Mouse (Mus musculus): ENCODE results near the gene Fcgrt. TPM values are rescaled to one million over a fixed set of nuclear protein-coding genes. Genes with fewer than 3 reads are reported as not detected.
A peak's percentile ranks its signal among the peaks of the same experiment; 100 is the strongest.
"Not testable (repeated sequence)": the region's sequence is repeated elsewhere in the genome, so short reads cannot be mapped to it uniquely, and the experiment has no call there.

Fcgrt gene
- polyA plus RNA-seq, 1 experiment from 2014 or later, result 38.0 TPM

GRCm38 (mm10) chr7:45123186-45123570 is 19.5 kb upstream of the Fcgrt start:
- Histone ChIP-seq H3K9me3 (no peaks in the 10 kb centered on the region), H3K27me3 (replicated peaks) (no peaks in the 10 kb centered on the region), H3K36me3 (peaks cover 81% of the 10 kb centered on the region), H3K4me3 (peak overlapping the region; percentile 85), H3K27ac (replicated peaks) (peak overlapping the region; percentile 94), H3K4me1 (peaks cover 58% of the 10 kb centered on the region), H3K9ac (peak overlapping the region; percentile 96), H3K4me2 (peak overlapping the region; percentile 76)
- ATAC-seq (ENCODE audit: extremely low read depth, insufficient number of reproducible peaks, low FRiP score, low TSS enrichment), result no peak
- WGBS, result 17% methylated on average over 12 of the region's 12 CpGs

DNA sequence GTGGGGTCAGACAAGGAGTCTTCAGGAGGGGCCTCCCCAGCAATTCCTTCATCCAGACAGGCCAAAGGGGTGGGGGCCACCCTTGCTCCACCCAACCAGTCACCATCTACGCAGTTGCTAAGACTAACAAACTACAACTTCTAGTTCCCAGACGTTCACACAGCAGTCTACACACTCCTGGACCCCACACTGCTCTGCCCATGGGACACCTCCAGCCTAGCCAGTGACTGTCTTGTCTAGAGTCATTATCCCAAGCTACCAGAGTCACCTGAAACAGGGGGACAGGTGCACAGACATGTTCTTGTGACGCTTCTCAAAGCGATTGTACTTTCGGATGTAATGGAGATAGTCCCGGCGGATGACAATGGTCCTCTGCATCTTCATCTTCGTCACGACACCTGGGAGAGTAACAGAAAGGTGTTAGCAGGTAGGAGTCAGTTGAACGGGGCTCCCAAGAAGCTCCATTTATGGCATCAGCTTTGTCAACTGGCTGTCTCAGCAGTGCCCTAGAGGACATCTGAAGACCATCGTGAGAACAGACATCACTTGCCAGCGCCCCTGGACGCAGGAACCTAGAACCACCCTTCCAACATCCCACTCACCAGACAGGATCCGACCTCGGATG is 19.0 kb upstream of the Fcgrt start:
- Histone ChIP-seq H3K9ac (peak overlapping the region; percentile 96), H3K4me2 (peak overlapping the region; percentile 76), H3K4me1 (peaks cover 63% of the 10 kb centered on the region), H3K36me3 (peaks cover 86% of the 10 kb centered on the region), H3K27me3 (replicated peaks) (no peaks in the 10 kb centered on the region), H3K27ac (replicated peaks) (0 out of 2 replicates have a peak overlapping the region, but pooled peaks have one; percentile 94), H3K4me3 (peak overlapping the region; percentile 85), H3K9me3 (no peaks in the 10 kb centered on the region)
- ATAC-seq (ENCODE audit: extremely low read depth, insufficient number of reproducible peaks, low FRiP score, low TSS enrichment), result no peak
- WGBS, result 78% methylated on average over 15 of the region's 15 CpGs

- peaks cover 80% of the 10 kb centered on the region for H3K36me3 ChIP-seq
- H3K4me1 ChIP-seq, result peaks cover 58% of the 10 kb centered on the region
- peak overlapping the region; percentile 53 for H3K9ac ChIP-seq
- no peaks in the 10 kb centered on the region for H3K9me3 ChIP-seq
- H3K4me3 ChIP-seq, result peak overlapping the region; percentile 5; the same call in 1 of the 2 replicates
- no peak for ATAC-seq (ENCODE audit: extremely low read depth, insufficient number of reproducible peaks, low FRiP score, low TSS enrichment)
- H3K4me2 ChIP-seq, result 0 out of 2 replicates have a peak overlapping the region, but pooled peaks have one; percentile 76
- H3K27ac ChIP-seq (replicated peaks), result peak overlapping the region; percentile 21
- H3K27me3 ChIP-seq (replicated peaks), result no peaks in the 10 kb centered on the region
Observed at GRCm38 (mm10) chr7:45121966-45122365, 18.3 kb upstream of the Fcgrt start.

DNA sequence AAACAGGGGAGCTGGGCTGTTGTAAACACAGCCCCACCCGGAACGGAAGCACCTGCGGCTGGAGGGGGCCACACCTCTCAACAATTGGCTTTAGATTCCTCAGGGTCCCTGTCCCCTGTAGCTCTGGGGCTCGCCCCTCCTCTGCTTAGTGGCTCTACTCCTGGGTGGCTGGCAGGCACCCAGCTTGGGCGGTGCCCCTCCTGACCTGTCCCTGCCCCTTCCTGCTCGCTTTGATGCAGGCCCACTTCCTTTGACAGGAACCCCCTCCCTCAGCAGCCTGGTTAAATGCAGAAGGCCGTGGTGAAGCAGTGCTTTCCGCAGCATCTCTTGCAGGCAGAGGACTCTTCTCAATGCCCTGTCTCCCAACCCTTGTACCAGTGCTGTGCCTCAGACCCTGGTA is 17.8 kb upstream of the Fcgrt start:
- no peaks in the 10 kb centered on the region for H3K27me3 ChIP-seq (replicated peaks)
- no peaks in the 10 kb centered on the region for H3K9me3 ChIP-seq
- 0 out of 2 replicates have a peak overlapping the region, but pooled peaks have one; percentile 76 for H3K4me2 ChIP-seq
- H3K27ac ChIP-seq (replicated peaks), result peak overlapping the region; percentile 21
- peak overlapping the region; percentile 53 for H3K9ac ChIP-seq
- peaks cover 74% of the 10 kb centered on the region for H3K36me3 ChIP-seq
- H3K4me3 ChIP-seq, result peak overlapping the region; percentile 5; the same call in 1 of the 2 replicates
- WGBS, result 52% methylated on average over 7 of the region's 8 CpGs
- ATAC-seq (ENCODE audit: extremely low read depth, insufficient number of reproducible peaks, low FRiP score, low TSS enrichment), result no peak
- H3K4me1 ChIP-seq, result peaks cover 53% of the 10 kb centered on the region

DNA sequence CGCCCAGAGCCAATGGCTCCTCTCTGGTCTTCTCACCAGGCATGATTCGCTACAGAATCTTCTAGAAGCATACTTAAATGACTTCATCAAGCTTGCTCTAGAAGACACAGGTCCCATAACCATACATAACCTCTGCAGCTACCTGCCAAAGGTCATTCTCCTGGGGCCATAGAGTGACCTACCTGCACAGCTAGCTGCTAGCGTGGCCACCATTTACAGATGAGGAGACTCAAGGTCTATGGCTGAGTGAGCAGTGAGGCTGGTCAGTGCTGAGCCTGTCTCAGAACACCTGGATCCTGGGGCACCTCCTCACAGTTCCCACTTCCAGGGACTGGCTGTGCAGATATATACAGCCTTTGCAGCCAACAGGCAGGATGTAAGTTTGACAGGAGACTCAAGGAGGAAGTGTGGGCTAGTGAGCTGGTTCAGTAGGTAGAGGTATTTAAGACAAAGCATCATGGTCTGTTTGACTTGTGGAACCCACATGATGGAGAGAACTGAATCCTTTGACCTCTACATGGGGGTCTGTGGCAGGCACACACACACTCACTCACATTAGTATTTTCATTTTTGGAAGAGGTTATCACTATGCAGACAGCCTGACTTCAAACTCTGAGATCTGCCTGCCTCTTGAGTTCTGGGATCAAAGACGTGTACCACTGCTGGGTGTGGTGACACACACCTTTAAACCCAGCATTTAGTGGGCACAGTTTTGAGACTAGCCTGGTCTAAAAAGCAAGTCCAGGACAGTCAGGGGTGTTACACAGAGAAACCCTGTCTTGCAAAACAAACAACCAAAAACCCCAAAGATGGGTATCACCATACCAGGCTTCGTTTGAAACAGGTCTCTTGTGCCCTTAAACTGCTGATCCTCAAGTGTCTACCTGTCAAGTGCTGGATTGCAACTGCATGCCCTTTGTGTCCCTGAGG is 16.4 kb upstream of the Fcgrt start:
- peaks cover 61% of the 10 kb centered on the region for H3K36me3 ChIP-seq
- no peak overlapping the region for H3K4me3 ChIP-seq
- peaks cover 47% of the 10 kb centered on the region for H3K4me1 ChIP-seq
- WGBS, result 73% methylated on average over 5 of the region's 5 CpGs
- no peaks in the 10 kb centered on the region for H3K9me3 ChIP-seq
- H3K4me2 ChIP-seq, result no peak overlapping the region
- no peak overlapping the region for H3K27ac ChIP-seq (replicated peaks)
- no peak for ATAC-seq (ENCODE audit: extremely low read depth, insufficient number of reproducible peaks, low FRiP score, low TSS enrichment)
- 0 out of 2 replicates have a peak overlapping the region, but pooled peaks have one; percentile 16 for H3K9ac ChIP-seq
- no peaks in the 10 kb centered on the region for H3K27me3 ChIP-seq (replicated peaks)

GRCm38 (mm10) chr7:45118336-45118735 is 14.7 kb upstream of the Fcgrt start:
- no peak overlapping the region for H3K4me3 ChIP-seq
- no peaks in the 10 kb centered on the region for H3K9me3 ChIP-seq
- H3K27ac ChIP-seq (replicated peaks), result no peak overlapping the region
- 80% methylated on average over 6 of the region's 6 CpGs for WGBS
- H3K4me2 ChIP-seq, result no peak overlapping the region
- H3K4me1 ChIP-seq, result peaks cover 50% of the 10 kb centered on the region
- H3K36me3 ChIP-seq, result peaks cover 56% of the 10 kb centered on the region
- ATAC-seq (ENCODE audit: extremely low read depth, insufficient number of reproducible peaks, low FRiP score, low TSS enrichment), result no peak
- no peak overlapping the region for H3K9ac ChIP-seq
- no peaks in the 10 kb centered on the region for H3K27me3 ChIP-seq (replicated peaks)

DNA sequence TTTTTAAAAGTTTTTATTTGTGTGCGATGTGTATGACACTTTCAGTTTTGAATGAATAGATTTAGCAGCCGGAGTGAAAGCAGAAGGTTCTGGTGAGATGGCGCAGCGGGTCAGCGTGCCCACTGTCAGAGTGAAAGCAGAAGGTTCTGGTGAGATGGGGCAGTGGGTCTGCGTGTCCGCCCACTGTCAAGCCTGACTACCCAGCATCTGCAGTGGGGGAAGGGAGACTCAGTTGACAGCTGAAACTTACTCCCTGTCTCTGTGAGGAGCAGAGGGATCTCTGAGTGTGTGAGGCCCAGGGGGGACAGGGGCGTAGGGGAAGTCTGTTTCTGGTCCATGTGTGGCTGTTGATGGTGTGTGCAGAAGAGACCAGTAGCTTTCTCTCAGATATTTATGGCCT is 13.9 kb upstream of the Fcgrt start:
- Histone ChIP-seq H3K9me3 (no peaks in the 10 kb centered on the region), H3K9ac (peak overlapping the region; percentile 35), H3K4me3 (no peak overlapping the region), H3K27me3 (replicated peaks) (no peaks in the 10 kb centered on the region), H3K4me1 (peaks cover 48% of the 10 kb centered on the region), H3K4me2 (no peak overlapping the region), H3K36me3 (peaks cover 49% of the 10 kb centered on the region), H3K27ac (replicated peaks) (no peak overlapping the region)
- WGBS, result 81% methylated on average over 8 of the region's 8 CpGs
- ATAC-seq (ENCODE audit: extremely low read depth, insufficient number of reproducible peaks, low FRiP score, low TSS enrichment), result no peak

GRCm38 (mm10) chr7:45113476-45113875 is 9.8 kb upstream of the Fcgrt start:
- Histone ChIP-seq H3K4me1 (peaks cover 34% of the 10 kb centered on the region), H3K27ac (replicated peaks) (peak overlapping the region; percentile 56), H3K9ac (no peak overlapping the region), H3K4me3 (no peak overlapping the region), H3K27me3 (replicated peaks) (no peaks in the 10 kb centered on the region), H3K4me2 (no peak overlapping the region), H3K9me3 (no peaks in the 10 kb centered on the region), H3K36me3 (peaks cover 9% of the 10 kb centered on the region)
- 17% methylated on average over 2 of the region's 2 CpGs for WGBS
- no peak for ATAC-seq (ENCODE audit: extremely low read depth, insufficient number of reproducible peaks, low FRiP score, low TSS enrichment)

DNA sequence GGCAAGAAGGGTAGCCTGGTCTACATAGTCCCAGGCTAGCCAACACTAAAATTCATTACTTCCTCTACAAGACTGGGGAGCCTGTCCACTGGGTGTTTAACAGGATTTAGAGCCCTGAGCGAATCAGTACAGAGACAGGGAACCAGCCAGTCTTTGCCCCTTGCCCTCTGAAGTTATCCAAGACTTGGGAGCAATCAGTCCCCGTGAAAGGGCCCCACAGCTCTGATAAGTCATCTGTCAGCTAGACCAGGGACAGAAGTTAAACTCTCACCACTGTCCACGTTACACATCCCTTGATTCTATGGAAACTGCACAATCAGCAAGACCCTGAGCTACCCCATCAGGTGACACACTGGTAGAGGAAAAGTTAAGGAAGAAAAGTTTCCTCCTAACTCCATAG is 8.9 kb upstream of the Fcgrt start:
- Histone ChIP-seq H3K36me3 (no peaks in the 10 kb centered on the region), H3K9me3 (no peaks in the 10 kb centered on the region), H3K9ac (no peak overlapping the region), H3K4me2 (no peak overlapping the region), H3K4me3 (no peak overlapping the region), H3K27me3 (replicated peaks) (no peaks in the 10 kb centered on the region), H3K27ac (replicated peaks) (no peak overlapping the region), H3K4me1 (peaks cover 26% of the 10 kb centered on the region)
- ATAC-seq (ENCODE audit: extremely low read depth, insufficient number of reproducible peaks, low FRiP score, low TSS enrichment), result no peak
- WGBS, result 48% methylated on average over 3 of the region's 3 CpGs

- Histone ChIP-seq H3K27ac (replicated peaks) (no peak overlapping the region), H3K4me1 (peaks cover 25% of the 10 kb centered on the region), H3K4me2 (no peak overlapping the region), H3K9ac (no peak overlapping the region), H3K9me3 (no peaks in the 10 kb centered on the region), H3K36me3 (no peaks in the 10 kb centered on the region), H3K4me3 (no peak overlapping the region), H3K27me3 (replicated peaks) (no peaks in the 10 kb centered on the region)
- WGBS, result 55% methylated on average over 2 of the region's 2 CpGs
- no peak for ATAC-seq (ENCODE audit: extremely low read depth, insufficient number of reproducible peaks, low FRiP score, low TSS enrichment)
Observed at GRCm38 (mm10) chr7:45111940-45112339, 8.3 kb upstream of the Fcgrt start.

DNA sequence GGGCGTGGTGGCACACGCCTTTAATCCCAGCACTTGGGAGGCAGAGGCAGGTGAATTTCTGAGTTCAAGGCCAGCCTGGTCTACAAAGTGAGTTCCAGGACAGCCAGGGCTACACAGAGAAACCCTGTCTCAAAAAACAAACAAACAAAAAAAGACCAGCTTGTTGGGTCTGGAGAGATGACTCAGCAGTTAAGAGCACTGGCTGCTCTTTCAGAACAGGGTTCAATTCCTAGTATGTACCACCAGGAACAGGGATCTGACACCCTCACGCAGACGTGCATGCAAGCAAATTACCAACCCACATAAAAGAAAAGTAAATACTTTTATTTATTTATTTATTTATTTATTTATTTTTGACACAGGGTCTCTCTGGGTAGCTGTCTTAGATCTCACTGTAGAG is 6.4 kb upstream of the Fcgrt start:
- not testable (repeated sequence) for H3K4me2 ChIP-seq; H3K4me3 ChIP-seq; H3K9ac ChIP-seq; ATAC-seq (ENCODE audit: extremely low read depth, insufficient number of reproducible peaks, low FRiP score, low TSS enrichment); H3K9me3 ChIP-seq; H3K27me3 ChIP-seq (replicated peaks); H3K27ac ChIP-seq (replicated peaks); H3K36me3 ChIP-seq
- H3K4me1 ChIP-seq, result peaks cover 18% of the 10 kb centered on the region
- WGBS, result 84% methylated on average over 4 of the region's 4 CpGs
